Mouse (Mus musculus) stomach, postnatal 0 days (tissue): ENCODE results near the gene Gorasp2.

Source experiments
- CTCF ChIP-seq: IDR thresholded peaks from 2 replicates; pipeline ENCODE4 v1.5.1; 2016; ENCODE audit warnings: antibody characterized with exemption, low read depth, mild to moderate bottlenecking, moderate library complexity
- EP300 ChIP-seq: optimal IDR thresholded peaks from 2 replicates; pipeline ENCODE3; 2016; ENCODE audit warnings: antibody characterized with exemption

DNA sequence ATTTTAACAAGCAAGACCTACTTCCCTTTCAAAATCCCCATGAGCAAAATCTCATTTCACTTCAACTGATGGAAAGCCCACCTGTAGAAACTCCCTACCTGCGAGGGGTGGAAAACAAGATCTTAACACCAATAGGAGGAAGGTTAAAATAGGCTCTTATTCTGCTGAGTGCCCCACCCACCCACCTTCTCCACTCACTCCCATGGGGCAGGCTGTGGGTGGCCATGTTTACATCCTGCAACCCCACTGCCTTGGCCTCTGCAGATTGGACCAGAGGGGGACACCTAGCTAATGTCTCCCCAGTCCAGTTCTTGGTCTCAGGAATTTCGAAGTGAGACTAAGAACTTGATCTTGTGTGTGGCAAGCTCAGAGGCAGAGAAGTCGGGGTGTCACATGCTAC is 31.5 kb upstream of the Gorasp2 start:
- TF ChIP-seq CTCF (no peak), EP300 (no peak)
